Mouse (Mus musculus): ENCODE data around the gene Pik3r4. TPM values are rescaled to one million over a fixed set of nuclear protein-coding genes. Genes with fewer than 3 reads are reported as not detected.
"Not testable (repeated sequence)": the region's sequence is repeated elsewhere in the genome, so short reads cannot be mapped to it uniquely, and the experiment has no call there.

Pik3r4 gene
- total RNA-seq (2015; ENCODE audit: low replicate concordance) (4.6 and 13.0 TPM in 2 replicates), total RNA-seq (2017; ENCODE audit: low replicate concordance) (4.2 and 5.0 TPM in 2 replicates)

GRCm38 (mm10) chr9:105642460-105643371 is at the start of gene Pik3r4:
TSS of gene Pik3r4 (plus strand) at chr9:105642978.
- ATAC-seq (replicated peaks; ENCODE audit: low FRiP score, poor library complexity, severe bottlenecking) = peak; percentile 86

- no peak for ATAC-seq (replicated peaks; ENCODE audit: low FRiP score, poor library complexity, severe bottlenecking)
Observed at GRCm38 (mm10) chr9:105598906-105599305, 43.9 kb upstream of the Pik3r4 start.

GRCm38 (mm10) chr9:105611980-105612771 is 30.6 kb upstream of the Pik3r4 start:
- no peak for ATAC-seq (replicated peaks; ENCODE audit: low FRiP score, poor library complexity, severe bottlenecking)

DNA sequence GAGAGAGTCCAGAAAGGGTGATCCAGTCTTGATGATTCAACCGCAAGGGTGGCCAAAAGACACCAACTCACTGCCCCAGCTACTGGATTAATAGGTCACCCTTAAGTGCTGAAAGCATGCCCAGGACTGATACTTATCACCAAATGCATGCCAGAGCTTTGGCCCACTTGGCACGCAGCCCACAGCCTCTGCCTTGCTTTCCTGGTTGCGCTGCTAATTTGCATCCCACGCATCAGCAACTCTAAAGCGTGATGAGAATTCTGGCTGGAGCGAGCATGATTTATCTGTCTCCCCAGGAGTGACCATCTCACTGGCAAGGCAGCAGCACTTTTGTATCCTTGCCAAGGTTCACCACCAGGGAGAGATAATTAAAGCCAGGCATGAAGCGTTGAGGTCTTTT is 29.9 kb upstream of the Pik3r4 start:
- ATAC-seq (replicated peaks; ENCODE audit: low FRiP score, poor library complexity, severe bottlenecking) = no peak

GRCm38 (mm10) chr9:105615952-105616351 is 26.8 kb upstream of the Pik3r4 start:
- ATAC-seq (replicated peaks; ENCODE audit: low FRiP score, poor library complexity, severe bottlenecking) = no peak

- not testable (repeated sequence) for ATAC-seq (replicated peaks; ENCODE audit: low FRiP score, poor library complexity, severe bottlenecking)
Observed at GRCm38 (mm10) chr9:105617274-105617673, 25.5 kb upstream of the Pik3r4 start.

DNA sequence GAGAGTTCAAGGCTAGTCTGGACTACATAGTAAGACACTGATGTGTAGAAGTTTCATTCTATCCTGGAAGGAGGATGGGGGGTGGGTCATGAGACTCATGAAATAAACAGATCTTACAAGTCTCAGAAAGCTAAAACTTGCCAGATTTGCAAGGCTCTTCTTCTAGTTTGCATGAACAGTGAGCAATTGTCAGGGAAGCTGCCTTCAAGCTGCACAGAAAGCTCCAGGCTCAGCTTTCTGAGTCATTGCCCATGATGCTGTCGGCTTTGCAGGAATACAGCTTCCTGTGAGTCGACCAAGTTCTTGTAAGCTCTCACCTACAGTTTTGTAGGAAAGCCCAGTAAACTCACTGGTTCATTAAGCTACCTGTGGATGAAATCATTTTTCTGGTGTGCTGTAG is 8.8 kb upstream of the Pik3r4 start:
- ATAC-seq (replicated peaks; ENCODE audit: low FRiP score, poor library complexity, severe bottlenecking) = no peak

- not testable (repeated sequence) for ATAC-seq (replicated peaks; ENCODE audit: low FRiP score, poor library complexity, severe bottlenecking)
Observed at GRCm38 (mm10) chr9:105641377-105641776, 1.4 kb upstream of the Pik3r4 start.

- no peak for ATAC-seq (replicated peaks; ENCODE audit: low FRiP score, poor library complexity, severe bottlenecking)
Observed at GRCm38 (mm10) chr9:105656189-105656588, 13.4 kb downstream of the Pik3r4 start.

GRCm38 (mm10) chr9:105658216-105658615 is 15.4 kb downstream of the Pik3r4 start:
- ATAC-seq (replicated peaks; ENCODE audit: low FRiP score, poor library complexity, severe bottlenecking) = no peak

GRCm38 (mm10) chr9:105659877-105660276 is 17.1 kb downstream of the Pik3r4 start:
- ATAC-seq (replicated peaks; ENCODE audit: low FRiP score, poor library complexity, severe bottlenecking) = no peak

GRCm38 (mm10) chr9:105665269-105665668 is 22.5 kb downstream of the Pik3r4 start:
- no peak for ATAC-seq (replicated peaks; ENCODE audit: low FRiP score, poor library complexity, severe bottlenecking)

DNA sequence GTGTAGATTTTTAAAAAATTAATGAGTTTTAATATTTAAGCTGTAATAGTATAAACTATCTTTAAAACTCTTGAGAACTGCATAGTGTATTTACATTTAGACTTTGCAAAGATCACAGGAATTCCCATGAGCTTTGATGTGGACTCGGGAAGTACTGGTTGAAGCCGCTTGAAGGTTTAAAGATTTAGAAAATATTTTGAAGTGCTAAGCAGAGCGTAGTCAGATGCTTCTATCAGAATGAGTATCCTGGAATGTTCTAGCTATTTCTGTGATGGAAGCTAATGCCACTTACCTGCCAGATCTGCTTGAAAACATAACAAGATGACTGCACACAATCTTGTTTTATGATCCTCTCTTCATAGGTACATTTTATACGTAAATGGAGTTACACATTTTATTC is 28.1 kb downstream of the Pik3r4 start:
- ATAC-seq (replicated peaks; ENCODE audit: low FRiP score, poor library complexity, severe bottlenecking) = no peak

DNA sequence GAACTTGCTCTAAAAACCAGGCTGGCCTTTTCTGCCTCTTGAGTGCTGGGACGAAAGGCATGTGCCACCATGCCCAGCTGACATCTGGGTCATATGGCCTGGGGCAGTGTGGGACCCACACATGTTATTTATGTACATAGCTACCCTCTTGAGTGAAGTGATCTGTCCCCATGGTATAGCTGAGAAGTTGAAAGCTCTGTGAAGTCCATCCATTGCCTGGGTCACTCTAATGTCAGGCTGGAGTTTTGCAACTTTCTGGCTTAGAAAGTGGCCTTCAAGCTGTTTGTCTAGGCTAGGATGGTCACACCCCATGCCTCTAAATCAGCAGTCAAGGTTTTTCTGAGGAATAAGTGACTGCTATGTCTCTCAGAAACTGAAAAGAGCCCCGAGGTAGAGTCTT is 29.3 kb downstream of the Pik3r4 start:
- no peak for ATAC-seq (replicated peaks; ENCODE audit: low FRiP score, poor library complexity, severe bottlenecking)

GRCm38 (mm10) chr9:105675941-105676340 is 33.2 kb downstream of the Pik3r4 start:
- no peak for ATAC-seq (replicated peaks; ENCODE audit: low FRiP score, poor library complexity, severe bottlenecking)

DNA sequence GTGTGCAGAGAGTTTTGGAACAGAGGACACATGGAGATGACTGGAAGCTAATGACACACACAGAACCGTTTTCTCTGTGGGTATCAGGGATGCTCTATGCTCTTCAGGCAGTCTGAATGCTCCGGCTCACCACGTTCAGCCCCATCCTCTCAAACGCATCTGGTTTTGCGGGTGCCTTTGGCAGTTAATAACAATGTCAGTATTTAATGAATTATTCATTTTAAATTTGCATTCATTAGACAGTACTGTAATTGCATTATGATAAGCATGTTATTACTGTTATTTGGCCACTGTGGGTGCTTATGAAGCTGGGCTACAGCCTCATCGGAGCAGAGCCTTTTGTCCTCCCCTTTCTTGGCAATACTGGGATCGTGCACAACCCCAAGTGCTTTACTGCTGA is 38.6 kb downstream of the Pik3r4 start:
- ATAC-seq (replicated peaks; ENCODE audit: low FRiP score, poor library complexity, severe bottlenecking) = no peak

GRCm38 (mm10) chr9:105684549-105685165 is 41.9 kb downstream of the Pik3r4 start:
- no peak for ATAC-seq (replicated peaks; ENCODE audit: low FRiP score, poor library complexity, severe bottlenecking)

DNA sequence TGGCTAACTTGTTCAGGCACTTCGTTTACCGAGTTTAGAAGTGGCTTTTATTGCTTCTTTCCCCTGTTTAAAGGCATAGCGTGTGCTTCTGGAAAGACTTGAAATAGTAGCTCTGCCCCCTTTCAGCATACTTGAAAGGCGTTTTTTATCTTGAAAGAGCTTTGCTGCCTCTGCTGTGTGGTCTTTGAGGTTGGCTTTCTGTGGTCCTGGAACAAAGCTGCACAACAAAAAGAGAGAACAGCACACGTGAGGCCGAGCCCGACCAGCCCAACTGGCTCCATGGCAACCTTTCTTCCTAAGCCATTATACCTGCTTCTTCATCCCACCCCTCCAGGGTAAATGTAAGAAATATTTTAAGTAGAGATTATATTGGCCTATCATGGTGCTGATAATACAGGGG is 46.7 kb downstream of the Pik3r4 start:
- ATAC-seq (replicated peaks; ENCODE audit: low FRiP score, poor library complexity, severe bottlenecking) = no peak

DNA sequence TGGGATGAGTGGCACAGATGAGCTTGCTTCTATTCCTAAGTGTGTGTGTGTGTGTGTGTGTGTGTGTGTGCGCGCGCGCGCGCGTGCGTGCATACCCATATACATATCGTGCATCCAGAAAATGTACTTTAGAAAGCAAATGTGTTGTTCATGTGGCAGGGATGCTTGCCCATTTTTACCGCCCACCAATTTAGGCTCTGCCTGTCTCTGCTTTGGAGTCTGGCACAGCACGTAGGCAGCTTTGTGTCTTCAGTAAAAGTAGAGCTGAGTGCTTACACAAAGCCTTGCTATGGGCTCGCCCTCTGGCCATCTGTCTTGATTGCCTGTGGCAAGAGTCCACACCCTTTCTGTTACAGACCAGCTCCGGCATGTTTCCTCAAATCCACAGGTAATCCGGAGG is 49.7 kb downstream of the Pik3r4 start:
- ATAC-seq (replicated peaks; ENCODE audit: low FRiP score, poor library complexity, severe bottlenecking) = no peak

DNA sequence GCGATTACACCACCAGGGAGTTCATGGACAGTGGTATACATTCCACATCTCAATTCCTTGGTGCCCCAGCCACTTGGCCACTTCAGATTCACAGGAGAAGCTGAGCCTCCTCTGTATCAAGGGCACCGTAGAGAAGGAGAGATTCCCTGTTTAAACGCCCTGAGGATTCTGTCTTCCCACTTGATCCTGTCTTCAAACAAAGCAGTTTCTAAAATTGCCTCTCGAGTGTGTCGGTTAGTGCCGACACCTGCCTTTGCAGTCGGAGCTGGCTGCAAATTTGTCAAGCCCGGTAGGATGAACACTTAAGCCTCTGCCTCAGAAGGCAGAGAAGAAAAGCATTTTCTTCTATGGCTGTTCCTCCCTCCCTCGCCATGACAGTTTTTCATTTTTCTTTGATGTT is 50.3 kb downstream of the Pik3r4 start:
- ATAC-seq (replicated peaks; ENCODE audit: low FRiP score, poor library complexity, severe bottlenecking) = no peak

Data from erythroid progenitor cell, adult 5-6 weeks (primary cell).